Mouse (Mus musculus): ENCODE measurements around the gene Pygo1. TPM values are rescaled to one million over a fixed set of nuclear protein-coding genes. Genes with fewer than 3 reads are reported as not detected.

Gene Pygo1
- polyA plus RNA-seq, 1 experiment from 2014 or later: 11.9 TPM

DNA sequence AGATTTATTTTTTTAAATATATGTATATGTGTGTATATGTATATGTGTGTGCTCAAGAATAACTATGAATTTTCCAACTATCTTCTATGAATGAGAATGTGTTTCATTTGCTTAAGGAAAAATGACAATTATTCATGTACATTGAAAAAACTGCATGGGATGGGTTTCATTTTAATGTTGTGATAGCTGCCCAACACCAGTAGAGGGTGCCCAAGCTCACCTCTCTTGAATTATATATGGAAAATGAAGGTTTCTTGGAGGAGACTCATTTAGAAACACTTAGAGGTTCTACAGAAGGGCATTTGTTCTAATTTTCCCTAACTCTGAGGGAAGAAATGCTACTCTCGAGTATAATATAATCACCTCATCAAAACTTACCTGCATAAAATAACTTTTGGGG is 35.7 kb upstream of the Pygo1 start:
- Histone ChIP-seq H3K9me3 (ENCODE audit: control insufficient read depth, low read length) (no peaks in the 10 kb centered on the region), H3K27ac (ENCODE audit: low read depth, low read length) (no peak overlapping the region), H3K4me2 (ENCODE audit: low read depth) (no peak overlapping the region), H3K27me3 (ENCODE audit: control insufficient read depth, insufficient read depth, low read length) (no peaks in the 10 kb centered on the region), H3K4me1 (ENCODE audit: control insufficient read depth, insufficient read depth, low read length) (no peaks in the 10 kb centered on the region), H3K4me3 (ENCODE audit: low read depth, low read length) (no peak overlapping the region), H3K9ac (ENCODE audit: low read length) (no peak overlapping the region), H3K36me3 (ENCODE audit: control insufficient read depth, insufficient read depth, low read length) (peaks cover 3% of the 10 kb centered on the region; the same call in 1 of the 2 replicates)
- WGBS: 95% methylated on average over 1 of the region's 1 CpGs
- ATAC-seq (ENCODE audit: insufficient read depth, low FRiP score, low TSS enrichment) (no peak), DNase-seq (ENCODE audit: low spot score) (no peak)

DNA sequence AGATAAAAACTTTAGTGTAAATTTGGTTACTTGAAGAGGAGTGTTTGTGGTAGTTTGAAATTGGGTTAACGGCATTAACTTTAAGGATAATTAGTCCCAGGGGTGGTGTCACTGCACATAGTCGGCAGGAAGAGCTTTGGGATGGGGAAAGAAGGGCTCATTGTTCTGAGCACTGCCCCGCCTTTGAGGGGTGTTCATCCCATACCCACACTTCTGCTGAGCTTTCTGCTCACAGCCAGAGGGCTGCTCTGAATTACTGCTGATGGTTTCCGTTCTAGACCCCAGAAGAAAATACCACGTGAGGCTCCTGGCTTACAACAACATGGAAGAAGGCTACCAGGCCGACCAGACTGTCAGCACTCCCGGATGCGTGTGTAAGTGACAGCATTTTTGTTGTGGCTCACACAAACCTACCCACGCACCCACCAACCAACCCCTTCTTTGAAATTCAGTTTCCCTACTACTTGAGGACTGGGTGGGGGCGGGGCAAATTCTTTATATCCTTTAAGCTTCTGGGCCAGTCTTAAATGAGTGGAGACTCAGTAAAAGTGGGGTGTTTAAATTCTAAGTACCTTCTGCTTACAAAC is 34.9 kb upstream of the Pygo1 start:
- H3K27me3 ChIP-seq (ENCODE audit: control insufficient read depth, insufficient read depth, low read length): no peaks in the 10 kb centered on the region
- no peak for ATAC-seq (ENCODE audit: insufficient read depth, low FRiP score, low TSS enrichment)
- no peak overlapping the region for H3K4me3 ChIP-seq (ENCODE audit: low read depth, low read length)
- H3K4me1 ChIP-seq (ENCODE audit: control insufficient read depth, insufficient read depth, low read length): no peaks in the 10 kb centered on the region
- no peak overlapping the region for H3K9ac ChIP-seq (ENCODE audit: low read length)
- no peak overlapping the region for H3K27ac ChIP-seq (ENCODE audit: low read depth, low read length)
- H3K36me3 ChIP-seq (ENCODE audit: control insufficient read depth, insufficient read depth, low read length): peaks cover 5% of the 10 kb centered on the region
- H3K4me2 ChIP-seq (ENCODE audit: low read depth): no peak overlapping the region
- H3K9me3 ChIP-seq (ENCODE audit: control insufficient read depth, low read length): no peaks in the 10 kb centered on the region
- DNase-seq (ENCODE audit: low spot score): no peak
- WGBS: 76% methylated on average over 10 of the region's 10 CpGs

DNA sequence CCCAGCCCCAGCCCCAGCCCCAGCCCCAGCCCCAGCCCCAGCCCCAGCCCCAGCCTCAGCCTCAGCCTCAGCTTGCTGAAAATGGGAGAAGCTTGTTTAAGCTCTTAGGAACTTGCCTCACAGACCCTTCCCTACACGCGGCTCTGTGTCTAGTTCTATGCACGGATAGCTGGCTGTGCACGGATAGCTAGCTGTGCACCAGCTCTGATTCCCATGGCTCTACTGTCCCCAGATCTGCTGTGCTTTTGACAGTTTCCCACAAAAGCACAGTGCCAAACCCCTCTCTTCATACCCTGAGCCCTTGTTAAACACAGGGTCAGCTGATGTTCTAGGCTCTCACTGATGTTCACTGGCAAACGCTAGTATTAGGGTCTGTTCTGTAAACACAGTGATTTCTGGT is 32.7 kb upstream of the Pygo1 start:
- no peak overlapping the region for H3K27ac ChIP-seq (ENCODE audit: low read depth, low read length)
- DNase-seq (ENCODE audit: low spot score): no peak
- H3K36me3 ChIP-seq (ENCODE audit: control insufficient read depth, insufficient read depth, low read length): peaks cover 5% of the 10 kb centered on the region
- H3K9me3 ChIP-seq (ENCODE audit: control insufficient read depth, low read length): no peaks in the 10 kb centered on the region
- 95% methylated on average over 5 of the region's 5 CpGs for WGBS
- no peak overlapping the region for H3K9ac ChIP-seq (ENCODE audit: low read length)
- H3K4me2 ChIP-seq (ENCODE audit: low read depth): no peak overlapping the region
- no peaks in the 10 kb centered on the region for H3K27me3 ChIP-seq (ENCODE audit: control insufficient read depth, insufficient read depth, low read length)
- H3K4me3 ChIP-seq (ENCODE audit: low read depth, low read length): no peak overlapping the region
- H3K4me1 ChIP-seq (ENCODE audit: control insufficient read depth, insufficient read depth, low read length): no peaks in the 10 kb centered on the region
- ATAC-seq (ENCODE audit: insufficient read depth, low FRiP score, low TSS enrichment): no peak

DNA sequence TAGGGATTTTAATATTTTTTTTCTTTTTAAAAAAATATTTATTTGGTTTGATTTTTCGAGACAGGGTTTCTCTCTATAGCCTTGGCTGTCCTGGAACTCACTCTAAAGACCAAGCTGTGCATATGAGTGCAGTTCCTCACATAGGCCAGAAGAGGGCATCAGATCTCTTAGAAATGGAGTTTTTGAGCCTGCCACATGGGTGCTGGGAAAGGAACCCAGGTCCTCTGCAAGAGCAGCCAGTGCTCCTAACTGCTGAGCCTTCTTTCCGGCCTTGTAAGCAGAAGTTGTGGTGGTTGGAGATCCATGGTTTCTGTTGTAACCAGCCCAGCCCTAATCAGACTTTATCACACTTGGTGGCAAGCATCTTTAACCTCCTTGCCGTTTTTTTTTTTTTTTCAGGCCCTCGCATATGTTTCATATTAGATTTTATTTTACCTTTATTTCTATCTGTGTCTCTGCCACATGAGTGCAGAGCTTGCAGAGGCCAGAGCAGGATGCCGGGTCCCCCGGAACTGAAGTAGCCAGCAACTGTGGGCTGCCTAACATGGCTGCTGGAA is 30.6 kb upstream of the Pygo1 start:
- DNase-seq (ENCODE audit: low spot score) (no peak), ATAC-seq (ENCODE audit: insufficient read depth, low FRiP score, low TSS enrichment) (no peak)
- H3K4me3 ChIP-seq (ENCODE audit: low read depth, low read length): no peak overlapping the region
- peaks cover 5% of the 10 kb centered on the region for H3K36me3 ChIP-seq (ENCODE audit: control insufficient read depth, insufficient read depth, low read length)
- H3K4me1 ChIP-seq (ENCODE audit: control insufficient read depth, insufficient read depth, low read length): no peaks in the 10 kb centered on the region
- no peaks in the 10 kb centered on the region for H3K27me3 ChIP-seq (ENCODE audit: control insufficient read depth, insufficient read depth, low read length)
- no peak overlapping the region for H3K4me2 ChIP-seq (ENCODE audit: low read depth)
- no peak overlapping the region for H3K9ac ChIP-seq (ENCODE audit: low read length)
- no peaks in the 10 kb centered on the region for H3K9me3 ChIP-seq (ENCODE audit: control insufficient read depth, low read length)
- 94% methylated on average over 6 of the region's 6 CpGs for WGBS
- H3K27ac ChIP-seq (ENCODE audit: low read depth, low read length): no peak overlapping the region

DNA sequence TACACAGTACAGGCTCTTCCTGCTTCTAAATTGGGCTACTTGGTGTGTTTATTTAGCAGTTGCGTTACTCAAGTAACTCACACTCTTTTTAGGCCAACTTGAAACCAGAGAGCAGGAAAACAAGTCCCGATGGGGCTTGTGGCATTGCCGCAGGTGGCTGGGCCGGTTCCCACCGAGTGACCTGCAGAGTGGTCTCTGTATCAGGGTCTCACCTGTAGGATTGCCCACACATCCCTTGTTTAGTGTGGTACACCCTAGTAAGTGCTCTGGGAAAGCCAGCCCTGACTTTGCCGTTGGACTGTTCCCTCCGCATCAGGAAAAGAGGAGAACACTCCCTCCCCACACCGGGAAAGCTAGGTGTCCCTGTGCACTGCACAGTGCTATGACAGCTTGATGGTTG is 23.4 kb upstream of the Pygo1 start:
- WGBS: 95% methylated on average over 8 of the region's 8 CpGs
- no peak for ATAC-seq (ENCODE audit: insufficient read depth, low FRiP score, low TSS enrichment)

DNA sequence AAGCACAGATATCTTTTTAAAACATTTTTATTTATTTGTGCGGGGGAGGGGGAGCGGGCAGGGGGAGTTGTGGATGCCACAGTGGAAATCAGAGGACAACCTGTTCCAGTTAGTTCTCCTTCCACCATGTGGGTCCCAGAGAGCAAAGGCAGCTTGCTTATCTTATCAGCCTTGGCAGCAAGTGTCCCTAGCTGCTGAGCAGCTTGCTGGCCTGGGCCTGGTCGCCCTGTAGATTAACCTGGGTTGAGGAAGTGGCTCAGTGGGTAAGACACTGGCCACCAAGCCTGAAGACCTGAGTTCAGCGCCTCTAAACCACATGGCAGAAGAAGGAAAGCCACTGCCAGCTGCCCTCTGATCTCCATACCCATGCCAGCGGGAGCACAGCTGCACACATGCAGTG is 22.8 kb upstream of the Pygo1 start:
- H3K4me2 ChIP-seq (ENCODE audit: low read depth): no peak overlapping the region
- WGBS: 96% methylated on average over 5 of the region's 5 CpGs
- H3K36me3 ChIP-seq (ENCODE audit: control insufficient read depth, insufficient read depth, low read length): peaks cover 4% of the 10 kb centered on the region; the same call in 1 of the 2 replicates

More for the DNA sequence above, 23.4 kb upstream of the Pygo1 start:
- no peaks in the 10 kb centered on the region for H3K4me1 ChIP-seq (ENCODE audit: control insufficient read depth, insufficient read depth, low read length)
- H3K27me3 ChIP-seq (ENCODE audit: control insufficient read depth, insufficient read depth, low read length): no peaks in the 10 kb centered on the region
- no peak overlapping the region for H3K4me2 ChIP-seq (ENCODE audit: low read depth)
- no peaks in the 10 kb centered on the region for H3K9me3 ChIP-seq (ENCODE audit: control insufficient read depth, low read length)
- H3K4me3 ChIP-seq (ENCODE audit: low read depth, low read length): no peak overlapping the region
- H3K27ac ChIP-seq (ENCODE audit: low read depth, low read length): no peak overlapping the region
- H3K36me3 ChIP-seq (ENCODE audit: control insufficient read depth, insufficient read depth, low read length): peaks cover 4% of the 10 kb centered on the region; the same call in 1 of the 2 replicates
- no peak overlapping the region; the same call in 1 of the 2 replicates for H3K9ac ChIP-seq (ENCODE audit: low read length)
- no peak for DNase-seq (ENCODE audit: low spot score)

DNA sequence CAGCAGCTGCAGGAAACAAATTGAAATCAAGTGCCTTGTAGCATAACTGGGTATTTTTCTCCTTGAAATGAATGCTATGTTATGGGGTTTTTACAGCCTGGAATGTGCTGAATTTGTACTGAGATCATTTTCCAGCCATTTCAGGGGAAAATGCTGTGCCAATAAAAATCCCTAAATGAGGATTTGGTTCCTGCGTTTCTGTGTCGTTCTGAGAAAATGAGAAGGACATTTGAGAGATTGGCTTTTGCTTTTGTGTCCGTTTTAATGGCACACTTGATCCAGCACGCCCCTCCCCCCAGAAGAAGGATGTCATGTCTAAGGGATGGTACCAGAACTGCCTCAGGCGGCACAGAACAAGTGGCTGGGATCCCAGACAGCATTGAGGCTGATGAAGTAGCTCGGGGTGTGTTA is 18.7 kb upstream of the Pygo1 start:
- no peak overlapping the region for H3K4me3 ChIP-seq (ENCODE audit: low read depth, low read length)
- ATAC-seq (ENCODE audit: insufficient read depth, low FRiP score, low TSS enrichment): no peak
- H3K4me1 ChIP-seq (ENCODE audit: control insufficient read depth, insufficient read depth, low read length): no peaks in the 10 kb centered on the region
- H3K36me3 ChIP-seq (ENCODE audit: control insufficient read depth, insufficient read depth, low read length): peaks cover 4% of the 10 kb centered on the region
- no peak overlapping the region for H3K4me2 ChIP-seq (ENCODE audit: low read depth)
- H3K27me3 ChIP-seq (ENCODE audit: control insufficient read depth, insufficient read depth, low read length): no peaks in the 10 kb centered on the region
- no peak overlapping the region for H3K27ac ChIP-seq (ENCODE audit: low read depth, low read length)
- no peak for DNase-seq (ENCODE audit: low spot score)
- no peak overlapping the region for H3K9ac ChIP-seq (ENCODE audit: low read length)
- WGBS: 87% methylated on average over 6 of the region's 6 CpGs
- no peaks in the 10 kb centered on the region for H3K9me3 ChIP-seq (ENCODE audit: control insufficient read depth, low read length)

More for the DNA sequence above, 22.8 kb upstream of the Pygo1 start:
- H3K27ac ChIP-seq (ENCODE audit: low read depth, low read length): no peak overlapping the region
- no peak for ATAC-seq (ENCODE audit: insufficient read depth, low FRiP score, low TSS enrichment)
- DNase-seq (ENCODE audit: low spot score): no peak
- no peaks in the 10 kb centered on the region for H3K4me1 ChIP-seq (ENCODE audit: control insufficient read depth, insufficient read depth, low read length)
- H3K9ac ChIP-seq (ENCODE audit: low read length): no peak overlapping the region
- no peaks in the 10 kb centered on the region for H3K9me3 ChIP-seq (ENCODE audit: control insufficient read depth, low read length)
- H3K27me3 ChIP-seq (ENCODE audit: control insufficient read depth, insufficient read depth, low read length): no peaks in the 10 kb centered on the region
- no peak overlapping the region for H3K4me3 ChIP-seq (ENCODE audit: low read depth, low read length)

DNA sequence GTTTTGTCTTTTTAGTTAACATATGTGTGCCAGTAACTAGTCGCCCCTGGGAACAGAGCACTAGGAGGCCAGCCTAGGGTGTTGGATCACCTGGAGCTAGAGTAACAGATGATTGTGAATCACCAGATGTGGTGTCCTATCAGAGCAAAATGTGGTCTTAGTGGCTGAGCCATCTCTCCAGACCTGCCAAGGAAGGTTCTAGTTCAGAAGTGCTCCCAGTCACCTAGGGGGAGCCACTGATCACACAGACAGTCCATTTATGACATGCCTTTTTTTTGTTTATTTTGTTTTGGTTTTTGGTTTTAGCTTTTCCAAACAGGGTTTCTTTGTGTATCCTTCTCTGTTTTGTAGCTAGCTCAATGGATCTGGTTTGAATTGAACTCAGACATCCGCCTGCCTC is 14.1 kb upstream of the Pygo1 start:
- 89% methylated on average over 2 of the region's 2 CpGs for WGBS

DNA sequence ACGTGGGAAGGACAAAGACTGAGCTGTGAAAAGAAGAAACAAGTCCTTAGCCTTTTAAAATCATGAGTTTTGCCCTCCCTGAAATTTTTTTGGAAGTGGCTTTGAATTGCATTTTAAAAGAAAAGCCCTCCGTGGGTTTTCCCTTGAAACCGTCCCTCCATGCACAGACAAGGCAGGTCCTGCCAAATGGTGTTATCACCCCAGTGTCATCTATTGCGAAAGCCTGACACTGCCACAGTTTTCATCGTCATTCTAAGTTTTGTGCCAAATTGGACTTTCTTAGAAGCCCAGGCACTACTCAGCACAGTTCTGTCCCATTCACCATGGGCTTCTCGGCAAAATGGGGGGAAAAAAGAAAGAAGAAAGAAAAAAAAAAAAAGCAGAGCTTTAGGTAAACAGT is 11.9 kb upstream of the Pygo1 start:
- H3K4me1 ChIP-seq (ENCODE audit: control insufficient read depth, insufficient read depth, low read length): no peaks in the 10 kb centered on the region
- no peak overlapping the region for H3K9ac ChIP-seq (ENCODE audit: low read length)
- DNase-seq (ENCODE audit: low spot score): no peak
- no peaks in the 10 kb centered on the region for H3K27me3 ChIP-seq (ENCODE audit: control insufficient read depth, insufficient read depth, low read length)
- no peak overlapping the region for H3K4me3 ChIP-seq (ENCODE audit: low read depth, low read length)
- H3K4me2 ChIP-seq (ENCODE audit: low read depth): no peak overlapping the region
- ATAC-seq (ENCODE audit: insufficient read depth, low FRiP score, low TSS enrichment): no peak
- H3K9me3 ChIP-seq (ENCODE audit: control insufficient read depth, low read length): no peaks in the 10 kb centered on the region
- H3K27ac ChIP-seq (ENCODE audit: low read depth, low read length): no peak overlapping the region
- no peaks in the 10 kb centered on the region; the same call in none of the 2 replicates for H3K36me3 ChIP-seq (ENCODE audit: control insufficient read depth, insufficient read depth, low read length)
- WGBS: 75% methylated on average over 6 of the region's 6 CpGs

More for the DNA sequence above, 14.1 kb upstream of the Pygo1 start:
- Histone ChIP-seq H3K4me2 (ENCODE audit: low read depth) (no peak overlapping the region), H3K9me3 (ENCODE audit: control insufficient read depth, low read length) (no peaks in the 10 kb centered on the region), H3K27ac (ENCODE audit: low read depth, low read length) (no peak overlapping the region), H3K4me1 (ENCODE audit: control insufficient read depth, insufficient read depth, low read length) (no peaks in the 10 kb centered on the region), H3K36me3 (ENCODE audit: control insufficient read depth, insufficient read depth, low read length) (no peaks in the 10 kb centered on the region; the same call in none of the 2 replicates), H3K9ac (ENCODE audit: low read length) (no peak overlapping the region), H3K27me3 (ENCODE audit: control insufficient read depth, insufficient read depth, low read length) (no peaks in the 10 kb centered on the region), H3K4me3 (ENCODE audit: low read depth, low read length) (no peak overlapping the region)
- DNase-seq (ENCODE audit: low spot score): no peak
- no peak for ATAC-seq (ENCODE audit: insufficient read depth, low FRiP score, low TSS enrichment)
